Mouse (Mus musculus): Measurements from ENCODE around the gene Mycl. TPM values are rescaled to one million over a fixed set of nuclear protein-coding genes. Genes with fewer than 3 reads are reported as not detected.

Mycl gene
- total and polyA plus RNA-seq, 2 experiments from 2014 or later: 0.12 to 14.7 TPM

DNA sequence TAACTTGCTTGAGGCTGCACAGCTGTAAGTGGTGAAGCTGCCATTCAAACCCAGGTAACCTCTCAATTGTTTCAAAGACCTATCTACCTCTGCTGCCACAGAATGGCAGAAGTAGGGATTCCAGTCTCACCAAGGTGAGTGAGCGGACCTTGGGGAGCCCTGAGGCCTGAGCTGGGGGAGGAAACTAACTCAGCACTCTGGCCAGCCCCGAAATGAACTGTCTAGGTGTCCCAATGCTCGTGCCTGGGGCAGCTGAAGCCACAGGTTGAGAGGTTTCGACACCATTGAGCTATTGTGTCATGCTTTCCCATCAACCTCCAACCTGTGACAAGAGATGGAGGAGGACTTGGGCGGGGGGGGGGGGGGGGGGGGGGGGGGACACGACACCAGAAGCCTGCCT is 39.2 kb upstream of the Mycl start:
- WGBS: 72% methylated on average over 5 of the region's 6 CpGs
- no peaks in the 10 kb centered on the region for H3K9me3 ChIP-seq (replicated peaks; ENCODE audit: control insufficient read depth, low read length)
- peaks cover 22% of the 10 kb centered on the region for H3K4me1 ChIP-seq (ENCODE audit: control insufficient read depth, insufficient read depth)
- no peak overlapping the region for H3K4me2 ChIP-seq (ENCODE audit: low read depth, low read length)
- DNase-seq (ENCODE audit: low spot score) (no peak), ATAC-seq (ENCODE audit: insufficient read depth, low read depth) (no peak)
- H3K27me3 ChIP-seq (ENCODE audit: control insufficient read depth, insufficient read depth, low read length): peaks cover 24% of the 10 kb centered on the region
- no peak overlapping the region for H3K27ac ChIP-seq (ENCODE audit: low read depth)
- no peak overlapping the region for H3K9ac ChIP-seq (replicated peaks; ENCODE audit: low read depth, low read length)
- no peaks in the 10 kb centered on the region for H3K36me3 ChIP-seq (replicated peaks; ENCODE audit: control insufficient read depth, insufficient read depth, low read length)
- H3K4me3 ChIP-seq (ENCODE audit: low read depth, low read length): no peak overlapping the region
- TF ChIP-seq CTCF (IDR thresholded peaks at IDR 0.05; ENCODE audit: low read depth) (no peak), EP300 (IDR thresholded peaks at IDR 0.05; ENCODE audit: low read depth) (no peak)

DNA sequence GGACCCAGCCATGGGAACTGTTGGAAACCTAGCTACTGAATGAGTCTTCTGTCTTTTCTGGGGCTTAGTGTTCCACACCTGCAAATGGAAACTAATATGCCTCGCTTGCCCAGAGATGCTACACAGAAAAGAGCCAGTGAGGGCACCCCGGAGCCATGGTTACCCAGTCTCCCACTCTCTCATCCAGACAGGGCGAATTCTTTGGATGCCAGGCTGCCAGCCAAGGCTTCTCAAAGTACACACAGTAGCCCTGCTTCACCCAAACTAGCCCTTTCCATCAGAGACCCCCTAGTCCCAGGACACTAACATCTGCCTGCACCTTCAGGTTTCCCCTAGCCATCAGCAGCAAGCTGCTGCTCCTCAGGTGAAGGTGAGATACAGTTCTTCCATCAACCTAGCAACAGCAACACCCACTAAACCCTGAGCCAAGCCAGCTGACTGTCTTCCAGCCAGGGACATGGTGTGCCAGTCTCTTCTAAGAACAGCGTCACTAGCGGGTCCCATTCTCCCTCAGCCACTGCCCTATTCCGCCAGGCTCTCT is 36.9 kb upstream of the Mycl start:
- Histone ChIP-seq H3K4me2 (ENCODE audit: low read depth, low read length) (no peak overlapping the region), H3K36me3 (replicated peaks; ENCODE audit: control insufficient read depth, insufficient read depth, low read length) (no peaks in the 10 kb centered on the region), H3K4me3 (ENCODE audit: low read depth, low read length) (no peak overlapping the region), H3K4me1 (ENCODE audit: control insufficient read depth, insufficient read depth) (peaks cover 22% of the 10 kb centered on the region), H3K27me3 (ENCODE audit: control insufficient read depth, insufficient read depth, low read length) (peaks cover 34% of the 10 kb centered on the region), H3K9me3 (replicated peaks; ENCODE audit: control insufficient read depth, low read length) (no peaks in the 10 kb centered on the region), H3K27ac (ENCODE audit: low read depth) (no peak overlapping the region), H3K9ac (replicated peaks; ENCODE audit: low read depth, low read length) (no peak overlapping the region)
- DNase-seq (ENCODE audit: low spot score) (no peak), ATAC-seq (ENCODE audit: insufficient read depth, low read depth) (no peak)
- 59% methylated on average over 6 of the region's 6 CpGs for WGBS
- TF ChIP-seq EP300 (IDR thresholded peaks at IDR 0.05; ENCODE audit: low read depth): no peak

DNA sequence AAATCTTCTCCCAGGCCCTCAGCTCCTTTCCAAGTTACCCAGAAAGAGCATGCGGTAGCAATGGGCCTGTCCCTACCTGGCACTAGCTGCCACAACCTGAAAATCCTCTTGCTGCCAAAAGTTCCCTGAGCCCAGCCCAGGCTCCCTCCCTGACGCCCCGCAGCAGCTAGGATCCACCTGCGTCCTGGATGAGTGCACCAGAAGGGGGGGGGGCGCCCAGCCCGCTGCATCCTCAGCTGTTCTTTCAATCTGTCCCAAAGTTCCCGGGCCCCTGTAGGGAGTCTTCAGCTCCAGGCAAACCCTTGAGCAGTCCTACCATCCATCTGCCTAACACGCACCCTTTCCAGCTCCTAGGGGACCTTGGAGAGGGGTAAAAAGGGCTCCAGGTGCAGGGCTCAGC is 35.6 kb upstream of the Mycl start:
- Histone ChIP-seq H3K36me3 (replicated peaks; ENCODE audit: control insufficient read depth, insufficient read depth, low read length) (no peaks in the 10 kb centered on the region), H3K9me3 (replicated peaks; ENCODE audit: control insufficient read depth, low read length) (no peaks in the 10 kb centered on the region), H3K4me1 (ENCODE audit: control insufficient read depth, insufficient read depth) (peaks cover 22% of the 10 kb centered on the region), H3K27ac (ENCODE audit: low read depth) (no peak overlapping the region), H3K9ac (replicated peaks; ENCODE audit: low read depth, low read length) (no peak overlapping the region), H3K4me3 (ENCODE audit: low read depth, low read length) (peak overlapping the region; percentile 47), H3K4me2 (ENCODE audit: low read depth, low read length) (peak overlapping the region; percentile 78), H3K27me3 (ENCODE audit: control insufficient read depth, insufficient read depth, low read length) (peaks cover 34% of the 10 kb centered on the region)
- 19% methylated on average over 8 of the region's 8 CpGs for WGBS
- ATAC-seq (ENCODE audit: insufficient read depth, low read depth) (no peak), DNase-seq (ENCODE audit: low spot score) (no peak)
- TF ChIP-seq CTCF (IDR thresholded peaks at IDR 0.05; ENCODE audit: low read depth) (no peak), EP300 (IDR thresholded peaks at IDR 0.05; ENCODE audit: low read depth) (no peak)

DNA sequence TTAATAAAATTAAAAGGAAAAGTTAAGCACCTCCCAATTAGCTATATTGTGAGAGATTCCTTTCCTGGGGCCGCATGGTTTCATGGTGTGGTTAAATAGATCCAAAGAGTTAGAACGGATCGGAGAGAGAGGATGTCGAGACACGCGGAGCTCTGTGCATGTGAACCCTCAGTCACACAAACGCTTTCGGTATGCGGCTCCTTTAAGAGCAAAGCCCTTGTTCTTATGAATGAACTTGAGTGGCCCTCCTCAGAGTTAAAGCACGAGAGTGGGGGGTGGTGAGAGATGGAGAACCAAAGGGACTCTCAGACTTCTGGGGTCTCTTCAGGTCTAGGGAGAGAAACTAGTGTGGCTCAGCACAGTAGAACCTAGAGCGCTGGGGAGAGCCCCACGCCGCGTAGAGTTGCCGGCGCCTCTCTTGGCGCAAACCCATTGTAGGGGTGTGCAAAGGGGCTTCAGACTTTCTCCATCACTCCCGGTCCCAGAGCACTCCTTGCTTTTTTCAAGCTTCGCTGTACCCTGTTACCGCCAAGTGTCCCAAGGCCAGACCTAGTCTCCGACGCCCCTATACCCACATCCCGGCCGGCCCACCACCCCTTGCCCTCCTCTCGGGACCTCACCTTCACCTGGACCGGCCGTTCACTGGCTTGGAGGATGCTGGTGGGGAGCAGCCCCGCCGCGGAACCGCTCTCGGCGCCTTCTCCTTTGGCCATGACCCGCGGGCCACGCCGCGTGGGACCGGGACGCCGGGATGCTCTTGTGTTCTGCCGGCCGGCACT is 34.9 kb upstream of the Mycl start:
- H3K27ac ChIP-seq (ENCODE audit: low read depth): no peak overlapping the region
- no peaks in the 10 kb centered on the region for H3K9me3 ChIP-seq (replicated peaks; ENCODE audit: control insufficient read depth, low read length)
- no peak for ATAC-seq (ENCODE audit: insufficient read depth, low read depth)
- H3K36me3 ChIP-seq (replicated peaks; ENCODE audit: control insufficient read depth, insufficient read depth, low read length): no peaks in the 10 kb centered on the region
- peak overlapping the region; percentile 47 for H3K4me3 ChIP-seq (ENCODE audit: low read depth, low read length)
- peak overlapping the region; percentile 6; the same call in 1 of the 2 replicates for H3K9ac ChIP-seq (replicated peaks; ENCODE audit: low read depth, low read length)
- H3K4me2 ChIP-seq (ENCODE audit: low read depth, low read length): peak overlapping the region; percentile 78
- WGBS: under 1% methylated on average over 43 of the region's 43 CpGs
- TF ChIP-seq CTCF (IDR thresholded peaks at IDR 0.05; ENCODE audit: low read depth) (no peak), EP300 (IDR thresholded peaks at IDR 0.05; ENCODE audit: low read depth) (no peak)
- H3K4me1 ChIP-seq (ENCODE audit: control insufficient read depth, insufficient read depth): peaks cover 16% of the 10 kb centered on the region
- peak; percentile 38 for DNase-seq (ENCODE audit: low spot score)
- peaks cover 34% of the 10 kb centered on the region for H3K27me3 ChIP-seq (ENCODE audit: control insufficient read depth, insufficient read depth, low read length)

DNA sequence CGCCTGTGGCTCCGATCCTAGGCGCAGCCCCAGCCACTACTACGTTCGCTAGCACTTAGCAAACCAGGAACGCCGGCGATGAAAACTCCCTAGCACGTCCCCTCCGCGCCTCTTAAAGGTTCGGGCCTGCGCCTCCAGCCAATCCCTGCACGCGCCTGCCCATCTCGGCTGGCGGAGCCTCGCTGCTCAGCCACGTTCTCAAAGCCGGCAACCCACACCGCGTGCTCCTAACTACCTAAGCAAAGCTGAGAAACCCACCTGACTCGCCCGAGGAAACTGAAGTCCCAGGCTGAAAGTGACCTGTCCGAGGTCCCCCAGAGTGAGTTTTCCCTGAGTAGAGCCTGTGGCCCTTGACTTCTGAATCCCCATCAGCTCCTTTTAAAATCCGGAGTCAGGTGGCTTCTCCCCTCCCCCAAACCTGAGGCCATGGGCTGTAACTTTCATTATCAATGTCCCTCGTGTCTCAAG is 34.3 kb upstream of the Mycl start, which contains the start of gene Mfsd2a:
TSS of gene Mfsd2a (minus strand) at position 89 of the 468 bp plus-strand sequence.
- no peaks in the 10 kb centered on the region for H3K9me3 ChIP-seq (replicated peaks; ENCODE audit: control insufficient read depth, low read length)
- no peaks in the 10 kb centered on the region for H3K36me3 ChIP-seq (replicated peaks; ENCODE audit: control insufficient read depth, insufficient read depth, low read length)
- peak within 1 kb of the TSS; percentile 78 for H3K4me2 ChIP-seq (ENCODE audit: low read depth, low read length)
- H3K4me3 ChIP-seq (ENCODE audit: low read depth, low read length): peak within 1 kb of the TSS; percentile 47
- 1% methylated on average over 27 of the region's 27 CpGs for WGBS
- peaks cover 34% of the 10 kb centered on the region for H3K27me3 ChIP-seq (ENCODE audit: control insufficient read depth, insufficient read depth, low read length)
- H3K27ac ChIP-seq (ENCODE audit: low read depth): no peak within 1 kb of the TSS
- peak within 1 kb of the TSS; percentile 6; the same call in 1 of the 2 replicates for H3K9ac ChIP-seq (replicated peaks; ENCODE audit: low read depth, low read length)
- H3K4me1 ChIP-seq (ENCODE audit: control insufficient read depth, insufficient read depth): peaks cover 13% of the 10 kb centered on the region; the same call in 1 of the 2 replicates
- no peak for DNase-seq (ENCODE audit: low spot score)
- TF ChIP-seq EP300 (IDR thresholded peaks at IDR 0.05; ENCODE audit: low read depth): no peak
- TF ChIP-seq CTCF (IDR thresholded peaks at IDR 0.05; ENCODE audit: low read depth): no peak
- peak; percentile 24 for ATAC-seq (ENCODE audit: insufficient read depth, low read depth)

Measured in heart, postnatal 0 days (tissue).